Mouse (Mus musculus) heart, adult 18-20 months (tissue): ENCODE results near the gene Mms22l. TPM values are rescaled to one million over a fixed set of nuclear protein-coding genes. Genes with fewer than 3 reads are reported as not detected.
"Not testable (repeated sequence)": the region's sequence is repeated elsewhere in the genome, so short reads cannot be mapped to it uniquely, and the experiment has no call there.

Experiments
- DNase-seq, 2 experiments: peaks; one replicate each; pipeline ENCODE4 v3.0.0; 2021 to 2022; ENCODE audit warnings: mixed read lengths in 1 of 2
- long read RNA-seq, 2 experiments: library from polyadenylated mRNA; stranded (forward); transcript quantifications; one replicate each; pipeline ENCODE4 v2.0.0; 2021
- total RNA-seq, 2 experiments: library from RNA; stranded (reverse); gene quantifications; 2 replicates each; pipeline ENCODE4 v1.2.3; 2021

The Mms22l gene
- total RNA-seq = under 1 TPM; 0.15 to 0.77 TPM
- long read RNA-seq, experiment 1, partial matches to known transcripts = 0 of 1 reads
- long read RNA-seq, experiment 1, other reads (novel, unspliced or antisense) = 0 of 1 reads
- long read RNA-seq, experiment 2, partial matches to known transcripts = 1 of 1 reads
- long read RNA-seq, experiment 2, other reads (novel, unspliced or antisense) = 0 of 1 reads

- peak; percentile 93 to 95 for DNase-seq
Observed at GRCm38 (mm10) chr4:24496116-24496952, at the start of gene Mms22l. Gene Mms22l, plus strand, starts transcription at chr4:24496451.

- not testable (repeated sequence) for DNase-seq
Observed at GRCm38 (mm10) chr4:24484046-24484445, 12.2 kb upstream of the Mms22l start.

- DNase-seq = no peak
Observed at GRCm38 (mm10) chr4:24496953-24497319, 685 bp downstream of the Mms22l start.

DNA sequence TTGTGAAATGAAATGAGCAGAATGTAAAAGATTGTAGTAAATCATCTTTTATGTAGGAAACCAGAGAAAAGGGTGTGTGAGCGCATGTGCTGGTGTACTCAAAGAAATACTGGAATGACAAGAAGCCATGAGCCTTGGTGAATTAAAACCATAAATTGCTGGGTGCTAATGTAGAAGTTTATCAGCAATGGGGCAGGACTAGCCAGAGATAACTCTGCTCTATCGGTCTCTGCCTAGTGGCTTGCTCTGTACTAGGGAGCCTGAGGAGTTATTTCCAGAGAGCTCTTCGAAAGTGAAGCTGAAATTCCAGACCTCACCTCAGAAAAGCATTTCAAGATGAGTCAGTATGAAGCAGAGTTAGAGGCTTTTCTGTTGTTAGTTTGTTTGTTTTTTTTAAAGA is 12.9 kb downstream of the Mms22l start:
- DNase-seq = no peak

DNA sequence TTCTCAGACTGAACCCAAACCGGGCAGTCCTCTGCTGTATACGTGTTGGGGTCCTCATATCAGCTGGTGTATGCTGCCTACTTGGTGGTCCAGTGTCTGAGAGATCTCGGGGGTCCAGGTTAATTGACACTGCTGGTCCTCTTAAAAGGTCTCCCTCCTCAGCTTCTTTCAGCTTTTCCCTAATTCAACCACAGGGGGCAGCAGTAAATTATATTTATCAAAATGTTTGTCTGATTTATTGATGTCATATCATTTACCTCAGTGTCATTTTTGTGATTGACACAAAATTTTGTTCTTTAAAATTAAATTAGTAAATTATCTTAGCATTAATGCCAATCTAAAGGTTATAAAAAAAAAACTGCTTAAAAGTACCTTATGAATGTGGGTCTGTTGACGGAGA is 40.7 kb downstream of the Mms22l start:
- no peak for DNase-seq

DNA sequence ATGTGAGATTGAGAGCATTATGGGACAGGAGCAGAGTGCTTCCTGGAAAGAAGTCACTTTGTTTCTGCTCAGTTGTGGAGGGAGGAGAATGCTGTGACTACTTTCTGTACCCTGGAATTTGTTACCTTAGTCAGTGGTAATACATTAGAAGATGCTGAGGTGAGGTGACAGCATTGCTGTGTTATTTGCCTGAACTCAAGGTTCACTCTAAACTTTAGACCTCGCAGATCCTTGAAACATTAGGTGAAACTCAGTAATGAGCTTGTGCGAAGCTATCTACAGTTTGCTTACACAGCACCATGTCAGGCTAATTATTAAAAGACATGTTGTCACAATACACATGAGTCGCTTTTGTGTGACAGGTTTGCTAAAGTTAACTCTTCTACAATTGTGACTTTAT is 47.2 kb downstream of the Mms22l start:
- no peak for DNase-seq

GRCm38 (mm10) chr4:24544677-24545151 is 48.5 kb downstream of the Mms22l start:
- no peak for DNase-seq

- DNase-seq = no peak
Observed at GRCm38 (mm10) chr4:24556116-24556820, 60.0 kb downstream of the Mms22l start.

DNA sequence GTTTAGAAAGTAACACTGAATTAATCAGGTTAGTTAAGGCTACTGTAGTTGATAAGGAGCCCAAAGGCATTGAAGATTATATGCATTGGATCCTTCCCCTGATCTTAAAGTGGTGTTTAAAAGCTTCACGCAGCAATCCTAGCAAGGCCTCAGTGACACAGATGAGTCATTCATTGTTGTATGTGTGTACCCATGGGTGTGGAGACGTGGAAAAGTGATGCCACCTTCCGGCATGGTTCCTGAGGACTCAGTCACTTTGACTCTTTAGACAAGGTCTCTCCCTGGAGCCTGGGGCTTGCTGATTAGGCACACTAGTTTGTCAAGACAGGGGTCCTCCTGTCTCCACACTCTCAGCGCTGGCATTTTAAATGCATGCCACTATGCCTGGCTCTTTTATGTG is 60.9 kb downstream of the Mms22l start:
- DNase-seq = no peak

- no peak for DNase-seq
Observed at GRCm38 (mm10) chr4:24568026-24568425, 71.8 kb downstream of the Mms22l start.

DNA sequence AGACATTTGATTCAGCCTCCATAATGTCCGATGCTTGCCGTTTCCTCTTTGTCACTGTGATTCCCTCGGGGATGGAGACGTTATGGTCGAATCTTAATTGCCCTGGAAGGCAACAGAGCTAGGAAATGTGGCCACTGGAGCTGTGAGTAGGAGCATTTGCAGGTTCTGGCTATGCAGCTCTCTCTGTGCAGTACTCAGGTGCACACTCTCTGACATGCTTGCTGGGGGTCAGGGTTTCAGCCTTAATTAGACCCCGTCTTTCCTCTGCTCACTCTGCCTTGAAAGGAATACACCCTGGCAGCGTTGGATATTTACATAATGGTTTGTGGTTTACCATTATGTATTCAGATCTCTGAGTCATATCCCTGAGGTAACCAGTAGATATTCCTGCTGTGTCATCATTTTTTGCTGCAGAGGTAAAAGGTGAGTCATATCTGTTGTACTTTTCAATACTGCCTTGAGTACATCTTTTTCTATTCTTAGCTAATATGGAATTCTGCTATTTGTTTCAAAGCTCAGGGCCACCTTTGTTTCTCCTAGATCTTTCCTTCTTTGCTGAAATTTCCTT is 72.8 kb downstream of the Mms22l start:
- no peak for DNase-seq

DNA sequence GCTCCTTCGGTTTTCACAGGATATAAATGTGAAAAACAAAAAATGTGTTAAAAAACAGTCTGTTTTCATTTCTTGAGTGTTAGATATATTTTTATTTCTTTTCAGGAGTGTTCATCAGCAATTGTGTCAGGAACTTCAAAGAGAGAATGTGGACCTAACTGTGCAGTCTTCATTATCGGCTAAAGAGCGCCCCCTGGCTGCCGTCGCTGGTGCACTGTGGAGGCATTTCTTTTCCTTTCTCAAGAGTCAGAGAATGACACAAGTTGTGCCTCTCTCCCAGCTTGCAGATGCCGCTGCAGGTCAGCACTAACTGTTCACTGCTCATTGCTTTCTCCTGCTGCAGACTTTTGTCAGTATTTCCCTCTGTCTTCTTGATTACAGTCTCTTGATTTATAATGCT is 78.0 kb downstream of the Mms22l start:
- peak; percentile 16 to 85 for DNase-seq

- DNase-seq = no peak
Observed at GRCm38 (mm10) chr4:24577594-24577993, 81.3 kb downstream of the Mms22l start.

GRCm38 (mm10) chr4:24582295-24582694 is 86.0 kb downstream of the Mms22l start:
- no peak for DNase-seq

- no peak for DNase-seq
Observed at GRCm38 (mm10) chr4:24583997-24584396, 87.7 kb downstream of the Mms22l start.

- no peak for DNase-seq
Observed at GRCm38 (mm10) chr4:24594824-24595223, 98.6 kb downstream of the Mms22l start.

DNA sequence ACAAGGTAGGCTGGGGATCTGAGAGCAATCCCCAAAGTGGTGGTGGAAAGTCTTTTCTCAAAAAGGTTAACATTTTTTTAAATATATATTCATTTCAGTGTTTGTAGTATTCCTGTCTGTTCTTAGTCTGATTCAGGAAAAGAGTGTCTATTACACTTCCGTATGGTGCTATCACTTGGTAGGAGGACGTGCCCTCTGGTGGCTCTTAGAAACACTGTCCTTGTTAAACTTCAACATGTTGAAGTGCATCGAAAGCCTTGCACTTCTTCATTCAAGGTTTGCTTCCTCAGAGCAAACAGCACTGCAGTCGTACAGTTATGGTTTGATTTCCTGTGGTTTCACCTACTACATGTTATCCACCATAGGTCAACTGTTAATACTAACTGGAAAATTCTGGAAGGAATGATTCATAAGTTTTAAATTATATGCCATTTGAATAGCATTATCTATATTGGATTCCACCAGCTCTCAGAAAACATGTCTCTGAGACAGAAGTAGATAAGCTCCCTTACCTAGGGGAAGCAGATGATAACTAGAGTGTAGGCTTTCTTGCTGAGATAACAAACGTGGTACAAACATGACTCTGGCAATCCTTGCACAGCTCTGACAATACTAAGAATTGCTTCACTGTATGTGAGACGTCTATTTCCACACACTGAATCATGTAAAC is 100.8 kb downstream of the Mms22l start:
- DNase-seq = no peak

- no peak for DNase-seq
Observed at GRCm38 (mm10) chr4:24598637-24599036, 102.4 kb downstream of the Mms22l start.

DNA sequence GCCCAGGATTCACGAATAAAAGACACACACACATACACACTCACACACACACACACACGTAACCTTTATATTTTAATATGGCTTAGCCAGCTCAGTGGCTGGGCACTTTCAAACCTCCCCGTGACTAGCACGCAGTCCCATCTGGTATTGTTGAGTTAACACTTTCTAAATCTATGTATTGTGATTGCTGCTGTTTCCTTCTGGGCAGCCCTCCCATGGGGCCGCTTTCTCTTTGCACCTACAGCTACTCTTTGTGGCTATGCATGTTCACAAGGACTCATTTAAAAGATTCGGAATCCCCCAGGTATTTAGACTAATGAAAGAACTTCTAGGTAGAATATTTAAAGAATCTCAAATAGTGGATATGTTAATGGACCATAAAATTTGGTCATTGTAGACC is 105.5 kb downstream of the Mms22l start:
- no peak for DNase-seq

DNA sequence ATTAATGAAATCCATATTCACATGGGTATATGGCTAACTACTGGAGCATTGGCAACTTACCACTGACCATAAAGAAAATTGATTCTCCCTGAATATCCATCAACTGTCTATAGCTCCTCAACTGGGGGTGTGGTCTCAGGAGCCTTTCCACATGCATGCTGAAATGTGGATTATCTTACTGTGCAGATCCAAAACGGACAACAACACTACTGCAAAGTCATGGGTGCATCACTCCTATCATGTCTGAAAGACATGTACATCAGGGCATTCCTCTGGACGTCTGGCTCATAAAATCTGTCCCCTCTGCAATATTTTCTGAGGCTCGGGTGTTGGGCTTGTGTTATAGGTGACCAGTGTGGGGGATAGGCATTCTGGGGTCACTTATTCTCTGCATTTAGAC is 112.8 kb downstream of the Mms22l start:
- no peak for DNase-seq

DNA sequence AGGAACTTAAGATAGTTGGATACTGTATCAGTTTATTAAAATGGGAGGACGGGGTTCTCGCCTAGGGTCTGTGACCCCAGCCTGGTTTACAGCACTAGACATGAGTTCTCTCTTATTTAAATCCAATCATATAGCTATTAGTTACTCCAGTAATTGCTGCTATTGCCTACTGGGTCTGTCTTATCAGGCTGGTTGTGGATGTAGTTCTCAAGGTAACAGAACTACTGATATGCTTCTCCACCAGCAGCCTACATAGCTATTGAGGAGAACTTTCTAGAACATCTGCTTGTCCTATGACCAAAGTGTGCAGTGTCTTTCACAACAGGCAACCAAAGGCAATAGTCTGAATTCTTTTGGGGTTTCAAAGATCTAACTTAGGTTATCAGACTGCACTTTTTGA is 113.3 kb downstream of the Mms22l start:
- DNase-seq = no peak

DNA sequence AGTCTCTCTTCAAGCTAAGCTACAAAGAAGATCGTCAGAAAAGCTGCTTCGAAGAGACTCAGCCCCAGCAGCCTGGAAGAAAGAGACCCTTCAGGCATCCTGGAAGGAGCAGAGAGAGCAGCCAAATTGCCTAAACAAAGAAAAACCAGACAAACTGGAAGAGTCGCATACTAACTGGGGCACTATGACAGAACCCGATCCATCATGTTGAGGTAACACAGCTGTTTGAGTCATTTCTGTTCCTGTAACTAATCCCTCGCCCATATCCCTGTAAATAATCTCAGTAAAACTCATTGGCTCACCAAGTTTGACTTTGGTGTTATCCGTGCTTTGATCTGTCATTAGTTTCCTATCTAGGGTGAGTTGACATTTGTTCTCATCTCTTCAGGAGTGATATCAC is 123.8 kb downstream of the Mms22l start:
- no peak for DNase-seq
